Mouse (Mus musculus): ENCODE data around the gene Necab3. TPM values are rescaled to one million over a fixed set of nuclear protein-coding genes. Genes with fewer than 3 reads are reported as not detected.
A peak's percentile ranks its signal among the peaks of the same experiment; 100 is the strongest.

Necab3 gene
- polyA plus RNA-seq, 1 experiment from 2014 or later, result 25.4 TPM

DNA sequence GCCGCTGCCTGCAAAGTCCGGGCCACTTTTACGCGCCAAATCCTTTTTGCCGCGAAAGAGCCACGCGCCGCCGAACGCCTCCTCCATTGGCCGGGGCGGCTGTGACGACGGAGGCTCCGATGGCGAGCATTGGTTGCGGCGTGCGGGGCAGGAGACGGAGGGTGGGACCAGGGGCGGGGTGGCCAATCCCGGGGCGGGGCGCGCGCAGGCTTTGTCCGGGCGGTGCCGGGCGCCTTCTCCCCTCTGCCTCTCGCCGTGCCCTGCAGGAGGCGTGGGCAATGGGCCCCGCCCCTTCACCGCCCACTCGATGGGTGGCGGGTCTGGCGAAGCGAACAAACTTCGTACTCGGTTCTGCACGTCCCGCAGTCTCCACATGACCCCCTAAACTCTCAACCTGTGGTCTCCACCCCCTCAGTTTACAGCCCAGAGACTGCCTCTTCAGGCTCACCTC, 11.2 kb upstream of the Necab3 start, which contains the start of gene E2f1:
TSS of gene E2f1 (minus strand) at position 57 of the 451 bp plus-strand sequence.
- peak within 1 kb of the TSS; percentile 90 for H3K27ac ChIP-seq
- peak within 1 kb of the TSS; percentile 79 for H3K9ac ChIP-seq
- H3K9me3 ChIP-seq (replicated peaks), result no peaks in the 10 kb centered on the region
- peaks cover 53% of the 10 kb centered on the region for H3K4me1 ChIP-seq
- ATAC-seq, result peak; percentile 98
- 1% methylated on average over 41 of the region's 44 CpGs for WGBS
- H3K36me3 ChIP-seq (ENCODE audit: poor library complexity, severe bottlenecking), result no peaks in the 10 kb centered on the region
- H3K4me2 ChIP-seq, result peak within 1 kb of the TSS; percentile 80
- peak within 1 kb of the TSS; percentile 83 for H3K4me3 ChIP-seq
- no peaks in the 10 kb centered on the region for H3K27me3 ChIP-seq

DNA sequence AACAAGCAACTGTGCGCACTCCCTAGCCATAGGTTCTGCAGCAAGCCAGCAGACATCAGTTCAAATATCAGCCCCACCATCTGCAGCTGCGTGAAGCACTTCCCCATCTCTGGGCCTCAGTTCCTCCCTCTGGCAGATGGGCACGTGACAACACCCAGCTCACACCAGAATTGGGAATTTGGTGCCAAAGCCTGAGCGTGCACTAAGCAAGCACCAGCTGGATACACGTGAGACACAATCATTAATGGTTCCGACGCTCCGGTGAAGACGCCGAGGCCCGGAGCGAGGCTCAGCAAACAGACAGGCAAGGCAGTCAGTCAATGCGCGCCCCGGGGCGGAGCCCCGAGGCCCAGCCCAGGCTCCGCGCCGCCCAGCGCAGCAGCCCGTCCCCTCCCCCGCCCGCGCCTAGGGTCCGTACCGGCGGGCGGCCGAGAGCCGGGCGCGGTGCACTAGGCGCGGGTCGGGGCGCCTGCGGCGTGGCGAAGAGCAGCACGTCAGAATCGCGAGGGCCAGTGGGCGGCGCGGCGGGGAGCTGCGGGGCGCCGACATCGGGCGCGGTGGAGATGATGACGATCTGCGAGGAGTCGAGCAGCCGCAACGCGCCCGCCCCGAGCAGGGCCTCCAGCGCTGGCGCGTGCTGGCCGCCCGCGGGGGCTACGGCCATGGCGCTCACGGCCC, 10.5 kb upstream of the Necab3 start:
- H3K27ac ChIP-seq, result peak overlapping the region; percentile 90
- peak overlapping the region; percentile 80 for H3K4me2 ChIP-seq
- H3K4me1 ChIP-seq, result peaks cover 54% of the 10 kb centered on the region
- ATAC-seq, result peak; percentile 75
- H3K9ac ChIP-seq, result peak overlapping the region; percentile 79
- WGBS, result under 1% methylated on average over 58 of the region's 70 CpGs
- no peaks in the 10 kb centered on the region for H3K27me3 ChIP-seq
- peaks cover 6% of the 10 kb centered on the region for H3K36me3 ChIP-seq (ENCODE audit: poor library complexity, severe bottlenecking)
- H3K4me3 ChIP-seq, result peak overlapping the region; percentile 83
- H3K9me3 ChIP-seq (replicated peaks), result no peaks in the 10 kb centered on the region

DNA sequence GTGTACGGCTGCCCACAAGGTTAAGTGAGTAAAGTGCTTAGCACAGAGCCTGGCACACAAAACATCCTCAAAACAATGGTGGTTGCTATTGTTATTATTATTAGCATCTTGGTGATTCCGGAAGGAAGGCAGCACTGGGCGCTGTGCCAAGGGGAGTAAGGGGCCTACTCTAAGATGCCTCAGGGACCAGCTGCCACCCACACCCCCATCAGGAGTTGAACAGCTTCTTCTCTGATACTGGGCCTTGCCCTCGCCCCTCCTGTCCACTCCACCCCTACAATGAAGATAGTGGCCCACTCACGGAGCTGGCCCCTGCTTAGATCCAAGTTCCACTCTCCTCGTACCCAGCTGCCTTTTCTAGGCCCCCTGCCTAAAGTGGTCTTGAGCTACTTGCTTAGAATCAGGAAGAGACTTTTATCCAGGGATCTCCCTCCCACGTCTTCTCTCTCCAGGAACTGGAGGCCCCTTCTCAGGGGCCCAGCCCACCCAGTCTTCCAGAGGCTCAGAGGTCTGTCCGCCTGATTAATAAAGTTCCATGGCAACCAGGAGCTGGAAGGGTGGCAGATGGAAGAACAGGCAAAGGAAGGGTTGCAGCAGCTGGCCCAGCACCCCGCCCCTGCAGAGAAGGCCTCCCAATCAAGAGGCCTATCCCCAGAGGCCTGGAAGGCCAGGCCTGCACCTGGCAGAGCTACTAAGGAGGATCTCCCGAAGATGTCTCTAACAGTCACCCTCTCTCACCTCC, 9.8 kb upstream of the Necab3 start:
- Histone ChIP-seq H3K27ac (peak overlapping the region; percentile 90), H3K4me2 (peak overlapping the region; percentile 80), H3K4me3 (peak overlapping the region; percentile 83), H3K4me1 (peaks cover 53% of the 10 kb centered on the region), H3K36me3 (ENCODE audit: poor library complexity, severe bottlenecking) (peaks cover 13% of the 10 kb centered on the region), H3K9ac (peak overlapping the region; percentile 79), H3K27me3 (no peaks in the 10 kb centered on the region), H3K9me3 (replicated peaks) (no peaks in the 10 kb centered on the region)
- WGBS, result 7% methylated on average over 10 of the region's 10 CpGs
- peak; percentile 11; the same call in 1 of the 2 replicates for ATAC-seq

DNA sequence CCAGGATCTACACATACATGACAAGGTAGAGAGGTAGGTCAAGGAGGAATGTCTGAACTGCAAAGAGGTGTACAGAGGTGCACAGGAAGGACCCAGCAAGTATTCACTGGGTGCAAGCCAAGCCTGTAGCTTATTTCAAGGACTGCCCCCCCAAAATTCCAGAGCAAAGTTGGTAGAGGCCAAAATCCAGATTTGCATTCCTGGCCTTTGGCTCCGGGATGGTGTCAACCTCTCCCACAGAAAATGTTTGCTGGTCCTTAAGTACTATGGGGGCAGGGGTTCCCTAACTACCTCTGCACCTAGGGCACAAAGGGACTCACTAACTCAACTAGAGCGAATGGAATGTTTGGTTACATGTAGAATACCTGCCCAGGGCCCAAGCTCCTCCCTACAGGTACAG, 9.1 kb upstream of the Necab3 start:
- no peaks in the 10 kb centered on the region for H3K9me3 ChIP-seq (replicated peaks)
- no peak for ATAC-seq
- H3K27me3 ChIP-seq, result no peaks in the 10 kb centered on the region
- peak overlapping the region; percentile 80 for H3K4me2 ChIP-seq
- peak overlapping the region; percentile 83 for H3K4me3 ChIP-seq
- H3K27ac ChIP-seq, result peak overlapping the region; percentile 90
- 66% methylated on average over 2 of the region's 2 CpGs for WGBS
- peaks cover 21% of the 10 kb centered on the region for H3K36me3 ChIP-seq (ENCODE audit: poor library complexity, severe bottlenecking)
- H3K9ac ChIP-seq, result peak overlapping the region; percentile 79
- H3K4me1 ChIP-seq, result peaks cover 53% of the 10 kb centered on the region

DNA sequence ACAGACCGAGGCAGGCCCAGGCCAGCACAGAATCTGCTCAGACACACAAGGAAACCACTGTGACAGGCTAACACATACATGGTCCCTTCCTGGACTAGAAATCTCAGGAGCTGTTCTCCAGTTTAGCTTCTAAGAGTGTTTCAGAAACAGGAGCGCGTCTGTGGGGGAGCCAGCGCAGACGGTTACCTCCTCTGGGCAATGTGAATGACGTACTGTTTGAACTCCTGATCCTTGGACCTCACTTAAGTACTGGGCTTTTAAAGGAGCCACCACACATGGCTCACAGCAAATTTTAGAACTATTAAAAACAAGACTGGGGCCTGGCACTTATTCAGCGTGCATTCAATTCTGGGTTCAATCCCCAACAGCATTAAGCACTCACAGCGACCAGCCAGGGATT, 8.0 kb upstream of the Necab3 start:
- 54% methylated on average over 8 of the region's 8 CpGs for WGBS
- peaks cover 53% of the 10 kb centered on the region for H3K4me1 ChIP-seq

DNA sequence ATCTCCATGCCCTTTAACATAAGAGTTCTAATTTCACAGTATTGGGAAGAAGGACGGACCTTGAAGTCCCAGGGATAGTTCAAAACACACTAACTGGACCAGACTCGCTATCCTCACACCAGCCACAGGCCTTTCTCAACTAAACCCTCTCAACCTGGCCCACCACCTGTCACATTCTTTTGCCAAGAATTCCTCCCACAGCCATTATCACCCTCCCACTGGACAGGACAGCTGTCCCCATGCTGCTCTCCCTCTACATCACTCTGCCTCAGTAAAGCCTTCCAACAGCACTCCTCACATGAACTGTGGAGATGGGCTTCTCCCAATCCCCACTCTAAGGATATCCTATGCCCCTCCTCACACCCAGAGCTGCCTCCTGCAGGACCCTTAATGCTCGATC, 6.9 kb upstream of the Necab3 start:
- H3K36me3 ChIP-seq (ENCODE audit: poor library complexity, severe bottlenecking), result peaks cover 38% of the 10 kb centered on the region
- H3K9ac ChIP-seq, result peak overlapping the region; percentile 45
- WGBS, result 66% methylated on average over 3 of the region's 3 CpGs
- peak overlapping the region; percentile 73 for H3K27ac ChIP-seq
- H3K4me2 ChIP-seq, result peak overlapping the region; percentile 16
- H3K9me3 ChIP-seq (replicated peaks), result no peaks in the 10 kb centered on the region
- H3K27me3 ChIP-seq, result no peaks in the 10 kb centered on the region
- no peak overlapping the region for H3K4me3 ChIP-seq
- ATAC-seq, result no peak
- peaks cover 51% of the 10 kb centered on the region for H3K4me1 ChIP-seq

More for the DNA sequence above, 8.0 kb upstream of the Necab3 start:
- Histone ChIP-seq H3K4me2 (peak overlapping the region; percentile 80), H3K4me3 (no peak overlapping the region), H3K36me3 (ENCODE audit: poor library complexity, severe bottlenecking) (peaks cover 28% of the 10 kb centered on the region), H3K9me3 (replicated peaks) (no peaks in the 10 kb centered on the region), H3K27ac (peak overlapping the region; percentile 73; the same call in 1 of the 2 replicates), H3K27me3 (no peaks in the 10 kb centered on the region), H3K9ac (peak overlapping the region; percentile 40; the same call in 1 of the 2 replicates)
- no peak for ATAC-seq

DNA sequence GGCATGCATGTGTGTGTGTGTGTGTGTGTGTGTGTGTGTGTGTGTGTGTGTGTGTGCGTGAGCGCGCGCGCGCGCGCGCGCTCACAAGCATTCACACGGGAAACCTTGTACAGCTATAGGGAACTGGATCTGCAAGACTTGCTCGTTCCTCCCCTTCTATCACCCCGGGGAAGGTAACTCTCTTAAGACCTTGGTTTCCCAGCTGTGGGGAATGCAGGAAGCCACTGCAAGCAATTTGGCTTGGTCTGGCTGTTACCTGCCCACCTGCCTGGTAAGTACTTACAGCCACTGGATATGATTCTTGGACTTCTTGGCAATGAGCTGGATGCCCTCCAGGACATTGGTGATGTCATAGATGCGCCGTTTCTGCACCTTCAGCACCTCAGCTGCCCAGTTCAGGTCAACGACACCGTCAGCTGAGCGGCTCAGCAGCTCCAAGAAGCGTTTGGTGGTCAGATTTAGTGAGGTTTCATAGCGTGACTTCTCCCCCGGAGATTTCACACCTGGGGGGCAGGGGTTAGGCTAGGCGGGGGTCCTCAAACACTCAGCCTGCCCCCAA, 5.0 kb upstream of the Necab3 start:
- Histone ChIP-seq H3K4me1 (peaks cover 51% of the 10 kb centered on the region), H3K27me3 (no peaks in the 10 kb centered on the region), H3K9me3 (replicated peaks) (no peaks in the 10 kb centered on the region), H3K4me3 (no peak overlapping the region), H3K27ac (peak overlapping the region; percentile 6; the same call in 1 of the 2 replicates), H3K36me3 (ENCODE audit: poor library complexity, severe bottlenecking) (peaks cover 41% of the 10 kb centered on the region), H3K9ac (no peak overlapping the region), H3K4me2 (no peak overlapping the region)
- WGBS, result 92% methylated on average over 21 of the region's 22 CpGs
- ATAC-seq, result no peak

DNA sequence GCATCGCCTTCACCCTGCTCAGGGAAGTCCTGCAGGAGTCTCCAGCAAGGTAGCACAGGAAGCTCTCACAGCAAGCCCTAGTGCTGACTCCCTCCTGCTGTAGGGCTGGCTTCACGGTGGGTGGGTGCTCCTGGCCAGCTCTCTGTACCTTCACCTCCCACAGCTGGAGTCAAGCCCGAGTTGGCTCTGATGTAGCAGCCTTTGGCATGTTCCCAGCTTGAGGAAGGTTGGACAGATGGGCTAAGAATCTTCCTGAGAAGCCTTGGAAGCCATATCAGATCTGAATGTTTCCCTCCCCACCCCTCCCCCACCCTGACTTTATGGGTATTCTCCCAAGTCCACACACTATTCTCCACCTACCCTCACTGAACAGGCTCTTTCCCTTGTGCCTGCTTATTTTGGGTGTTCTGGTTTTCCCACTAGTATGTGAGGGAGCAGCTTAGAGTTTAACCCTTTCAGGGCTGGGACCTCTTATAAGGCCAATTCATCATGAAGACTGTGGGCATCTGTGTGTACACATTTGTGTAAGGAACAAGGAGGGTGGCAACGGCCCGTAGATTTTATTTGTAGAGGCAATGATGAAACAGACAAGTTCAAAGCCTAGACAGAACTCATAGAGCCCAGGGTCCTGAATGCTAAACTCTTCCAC, 1.4 kb downstream of the Necab3 start:
- peak overlapping the region; percentile 65 for H3K4me2 ChIP-seq
- WGBS, result 58% methylated on average over 5 of the region's 5 CpGs
- 0 out of 2 replicates have a peak, but pooled peaks cover 5% of the 10 kb centered on the region for H3K27me3 ChIP-seq
- H3K36me3 ChIP-seq (ENCODE audit: poor library complexity, severe bottlenecking), result peaks cover 23% of the 10 kb centered on the region
- H3K27ac ChIP-seq, result peak overlapping the region; percentile 40; the same call in 1 of the 2 replicates
- no peak overlapping the region for H3K9ac ChIP-seq
- peak overlapping the region; percentile 37; the same call in 1 of the 2 replicates for H3K4me3 ChIP-seq
- peaks cover 45% of the 10 kb centered on the region for H3K4me1 ChIP-seq
- H3K9me3 ChIP-seq (replicated peaks), result no peaks in the 10 kb centered on the region
- ATAC-seq, result no peak

DNA sequence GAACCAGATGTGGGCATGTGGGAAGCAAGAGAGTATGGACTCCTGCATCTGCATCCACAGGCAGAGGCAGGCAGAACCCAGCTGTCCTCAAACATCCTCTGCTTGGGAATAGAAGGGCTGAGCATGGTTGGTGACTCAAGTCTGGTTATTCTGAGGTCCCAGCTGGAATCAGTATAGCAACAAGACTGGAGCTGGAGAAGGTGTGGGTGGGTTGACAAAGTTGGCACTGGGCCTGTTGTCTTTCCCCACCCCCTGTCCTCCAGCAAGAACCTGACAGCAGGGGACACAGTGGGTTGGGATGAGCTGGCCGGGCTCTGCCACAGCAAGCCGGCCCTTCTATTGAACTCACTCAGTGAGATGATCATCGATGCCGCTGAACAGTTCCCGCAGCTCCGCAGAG, 3.5 kb downstream of the Necab3 start:
- H3K4me1 ChIP-seq, result peaks cover 54% of the 10 kb centered on the region
- ATAC-seq, result no peak
- H3K27ac ChIP-seq, result no peak overlapping the region
- H3K36me3 ChIP-seq (ENCODE audit: poor library complexity, severe bottlenecking), result peaks cover 6% of the 10 kb centered on the region
- no peak overlapping the region for H3K4me2 ChIP-seq
- H3K9me3 ChIP-seq (replicated peaks), result no peaks in the 10 kb centered on the region
- H3K9ac ChIP-seq, result no peak overlapping the region
- 84% methylated on average over 6 of the region's 6 CpGs for WGBS
- no peak overlapping the region for H3K4me3 ChIP-seq
- peaks cover 23% of the 10 kb centered on the region for H3K27me3 ChIP-seq

DNA sequence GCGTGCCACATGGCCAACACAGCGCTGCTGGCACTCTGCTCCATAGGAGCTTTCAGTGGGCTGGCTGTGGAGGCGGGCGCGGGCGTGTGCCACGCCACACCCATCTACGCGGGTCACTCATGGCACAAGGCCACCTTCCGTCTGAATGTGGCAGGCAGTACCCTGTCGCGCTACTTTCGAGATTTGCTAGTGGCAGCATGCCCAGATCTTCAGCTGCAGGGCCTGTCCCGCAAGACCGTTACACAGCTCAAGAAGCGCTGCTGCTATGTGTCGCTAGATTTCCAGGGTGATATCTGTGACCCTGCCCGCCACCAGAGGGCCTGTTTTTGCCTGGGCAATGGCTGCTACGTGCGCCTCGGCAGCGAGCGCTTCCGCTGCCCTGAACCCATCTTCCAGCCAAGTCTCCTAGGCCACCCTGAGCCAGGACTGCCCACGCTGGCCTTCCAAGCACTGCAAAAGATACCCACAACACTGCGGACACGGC, 6.2 kb downstream of the Necab3 start:
- H3K27ac ChIP-seq, result peak overlapping the region; percentile 51; the same call in 1 of the 2 replicates
- 27% methylated on average over 27 of the region's 27 CpGs for WGBS
- H3K27me3 ChIP-seq, result peaks cover 28% of the 10 kb centered on the region
- no peaks in the 10 kb centered on the region for H3K9me3 ChIP-seq (replicated peaks)
- H3K4me3 ChIP-seq, result no peak overlapping the region
- peak; percentile 69 for ATAC-seq
- peaks cover 49% of the 10 kb centered on the region for H3K4me1 ChIP-seq
- peak overlapping the region; percentile 47 for H3K4me2 ChIP-seq
- H3K9ac ChIP-seq, result peak overlapping the region; percentile 43; the same call in 1 of the 2 replicates
- H3K36me3 ChIP-seq (ENCODE audit: poor library complexity, severe bottlenecking), result peaks cover 6% of the 10 kb centered on the region; the same call in 1 of the 2 replicates

DNA sequence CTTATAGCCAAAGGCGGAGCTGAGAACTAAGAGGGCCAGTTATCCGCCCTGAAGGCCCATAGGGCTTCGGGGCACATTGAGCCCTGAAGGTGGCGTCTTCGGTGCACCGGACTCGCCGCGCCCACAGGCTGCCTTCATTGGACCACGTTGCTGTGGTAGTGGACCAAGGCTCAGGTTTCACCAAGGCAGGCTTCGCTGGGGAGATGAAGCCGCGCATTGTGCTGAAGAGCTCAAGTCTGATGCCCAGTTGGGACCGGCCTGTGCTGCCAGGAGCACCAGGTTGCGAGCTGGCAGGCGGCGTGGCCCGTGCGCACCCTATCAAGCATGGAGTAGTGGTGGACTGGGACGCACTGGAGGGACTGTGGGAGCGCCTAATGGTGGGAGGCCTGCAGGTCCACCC, 6.8 kb downstream of the Necab3 start:
- Histone ChIP-seq H3K9me3 (replicated peaks) (no peaks in the 10 kb centered on the region), H3K4me2 (peak overlapping the region; percentile 47), H3K27me3 (peaks cover 28% of the 10 kb centered on the region), H3K9ac (0 out of 2 replicates have a peak overlapping the region, but pooled peaks have one; percentile 43), H3K36me3 (ENCODE audit: poor library complexity, severe bottlenecking) (peaks cover 6% of the 10 kb centered on the region; the same call in 1 of the 2 replicates), H3K4me3 (no peak overlapping the region), H3K4me1 (peaks cover 44% of the 10 kb centered on the region), H3K27ac (peak overlapping the region; percentile 51; the same call in 1 of the 2 replicates)
- WGBS, result 36% methylated on average over 21 of the region's 21 CpGs
- no peak; the same call in 1 of the 2 replicates for ATAC-seq
